Mouse (Mus musculus) spleen, postnatal 4 days (tissue): ENCODE data around the gene Arrdc2.

Experiments
- DNase-seq, 2 experiments: peaks; one replicate each; pipeline ENCODE4 v3.0.0; 2022; ENCODE audit warnings: low spot score in 2 of 2

Arrdc2 gene

DNA sequence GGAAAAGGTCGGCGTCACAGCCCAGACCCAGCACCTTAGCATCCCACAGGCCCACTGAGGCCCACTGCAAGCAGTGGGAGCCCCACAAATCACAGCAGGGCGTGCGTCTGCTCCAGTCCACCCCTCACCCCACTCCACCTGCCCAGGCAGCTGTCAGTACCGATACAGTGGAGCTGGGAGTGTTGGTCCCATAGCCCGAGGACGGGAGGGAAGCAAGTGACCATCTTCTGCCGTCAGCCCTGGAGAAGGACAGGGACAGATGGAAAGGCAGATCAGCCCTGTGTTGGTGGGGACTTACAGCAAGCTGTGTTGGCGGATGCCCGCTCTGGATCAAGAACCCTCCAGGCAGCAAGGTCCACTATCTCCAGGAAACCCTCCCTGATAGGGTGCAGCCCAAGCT is 50.5 kb downstream of the Arrdc2 start:
- DNase-seq, result no peak

DNA sequence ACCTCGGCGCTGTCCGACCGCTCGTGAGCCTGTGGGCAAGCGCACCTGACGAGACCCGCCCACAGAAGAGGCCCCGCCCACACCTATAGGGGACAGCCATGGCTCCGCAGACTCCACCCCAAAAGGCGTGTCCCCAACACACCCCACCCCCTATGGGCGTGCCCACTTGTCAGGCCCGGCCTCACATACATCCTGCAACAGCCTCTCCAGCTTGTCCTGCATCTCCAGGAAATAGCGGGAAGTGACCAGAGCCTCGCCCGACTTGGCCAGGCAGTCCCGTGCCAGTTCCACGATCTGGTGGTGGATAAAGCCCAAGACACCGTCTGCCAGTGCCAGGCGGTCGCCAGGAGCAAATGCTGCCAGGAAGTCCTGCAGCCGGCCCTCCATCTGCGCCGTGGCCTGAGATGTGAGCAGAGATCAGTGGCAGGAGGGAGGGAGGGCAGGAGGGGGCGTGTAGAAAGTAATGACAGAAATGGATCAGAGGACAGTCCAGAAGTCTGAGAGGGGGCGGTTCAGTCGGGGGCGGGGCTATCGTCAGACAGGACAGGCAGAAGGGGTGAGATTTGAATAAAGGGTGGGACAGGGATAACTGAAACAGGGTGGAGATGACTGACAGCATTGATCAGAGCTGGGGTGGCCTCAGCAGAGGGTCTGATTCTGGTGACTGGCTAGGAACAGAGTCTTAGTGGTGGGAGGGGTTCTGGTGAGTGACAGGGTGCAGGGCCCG is 51.4 kb downstream of the Arrdc2 start:
- DNase-seq, result no peak

DNA sequence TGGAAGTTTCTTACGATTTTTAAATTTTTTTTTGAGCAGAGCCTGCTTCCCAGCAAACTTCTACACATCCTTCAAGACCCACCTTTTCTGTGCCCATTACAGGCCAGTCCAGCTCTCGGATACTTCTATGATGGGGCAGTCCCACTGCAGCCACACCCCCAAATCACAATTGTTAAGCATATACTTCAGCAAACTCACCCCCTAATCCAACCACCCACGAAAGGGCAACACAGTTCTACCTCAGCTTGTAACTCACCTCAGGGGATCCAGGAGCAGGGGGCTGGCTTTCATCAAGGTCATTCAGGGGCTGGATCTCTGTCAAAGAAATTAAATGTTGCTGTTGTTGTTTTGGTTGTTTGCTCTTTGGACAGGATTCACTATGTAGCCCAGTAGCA is 52.5 kb downstream of the Arrdc2 start:
- DNase-seq, result no peak

- no peak for DNase-seq
These were observed 53.0 kb downstream of the Arrdc2 start for GRCm38 (mm10) chr8:70786291-70787050.
